Comparison of ENCODE assay signal across 8 mouse cellular contexts in genomic region chr1:136749188-136749587, GRCm38 (mm10).
A peak's percentile ranks its signal among the peaks of the same experiment; 100 is the strongest.
DNase-seq lines count a peak whose midpoint lies in the region; ATAC-seq lines count a peak whose summit lies in the region.

No protein-coding gene starts in this region.

- ATAC-seq in granulocyte monocyte progenitor cell, adult 5-6 weeks (replicated peaks; ENCODE audit: poor library complexity, severe bottlenecking) = peak; percentile 69
- ATAC-seq in megakaryocyte-erythroid progenitor cell, adult 5-6 weeks (replicated peaks; ENCODE audit: low FRiP score, low TSS enrichment, poor library complexity, severe bottlenecking) = peak; percentile 80

- intact Hi-C loops in left cerebral cortex, postnatal 4 days (cut with DNase I) = no loop called here

- peak; percentile 55 to 62 for DNase-seq in cerebellum, postnatal 10 days
- no peak for DNase-seq in cerebellum, adult 9-10 months
- DNase-seq in left cerebral cortex, postnatal 4 days = peak; percentile 28
- no peak for DNase-seq in left cerebral cortex, adult 11 months (ENCODE audit: low spot score)
- DNase-seq in adrenal gland, adult 18-20 months (ENCODE audit: low spot score in 2 of 2) = peak; percentile 31 to 35
- DNase-seq in right cerebral cortex, postnatal 25 days = no peak

Comparison
In these comparisons a context has a peak if more than half of its experiments do, and no peak if none do; other contexts are left out.
1. DNase-seq: peak in cerebellum, postnatal 10 days (2 of 2), left cerebral cortex, postnatal 4 days (single experiment) and adrenal gland, adult 18-20 months (2 of 2); none in cerebellum, adult 9-10 months (single experiment), left cerebral cortex, adult 11 months (single experiment) and right cerebral cortex, postnatal 25 days (single experiment).